Mouse (Mus musculus) spleen, adult 2 months (tissue): ENCODE results near the gene Polrmt. TPM values are rescaled to one million over a fixed set of nuclear protein-coding genes. Genes with fewer than 3 reads are reported as not detected.

Source experiments
- DNase-seq, 2 experiments: peaks; one replicate each; pipeline versions ENCODE4 v3.0.0 to v3.0.0-alpha.2; 2012 to 2021; ENCODE audit warnings: low spot score in 2 of 2, low read depth in 1 of 2
- H3K27ac ChIP-seq: fragments of 200-500 bp; 2 replicates; pipeline ENCODE4 v1.5.1; 2012; ENCODE audit warnings: low read length, inconsistent platforms; ENCODE audit not compliant: insufficient read depth
- H3K27me3 ChIP-seq: fragments of 200-500 bp; 2 replicates; pipeline ENCODE4 v1.6.1; 2012; ENCODE audit warnings: mild to moderate bottlenecking, moderate library complexity, low read length, inconsistent platforms; ENCODE audit not compliant: control insufficient read depth, insufficient read depth
- H3K36me3 ChIP-seq: fragments of 200-500 bp; 2 replicates; pipeline ENCODE4 v1.6.1; 2012; ENCODE audit warnings: mild to moderate bottlenecking, low read length, inconsistent platforms; ENCODE audit not compliant: control insufficient read depth, insufficient read depth
- H3K4me1 ChIP-seq: fragments of 200-500 bp; 2 replicates; pipeline ENCODE4 v1.6.1; 2011; ENCODE audit warnings: inconsistent platforms; ENCODE audit not compliant: control insufficient read depth, insufficient read depth, insufficient read length
- H3K4me3 ChIP-seq: fragments of 200-500 bp; 2 replicates; pipeline ENCODE4 v1.5.1; 2011; ENCODE audit warnings: mild to moderate bottlenecking, inconsistent platforms; ENCODE audit not compliant: insufficient read depth, insufficient read length; ENCODE audit errors: extremely low read depth
- CTCF ChIP-seq: fragments of 200-500 bp; IDR thresholded peaks from 2 replicates; pipeline ENCODE4 v1.5.1; 2011; ENCODE audit warnings: mild to moderate bottlenecking, inconsistent platforms; ENCODE audit not compliant: insufficient read depth, insufficient read length, insufficient replicate concordance; ENCODE audit errors: extremely low read depth
- POLR2A ChIP-seq: fragments of 200-500 bp; IDR thresholded peaks from 2 replicates; pipeline ENCODE4 v1.6.1; 2011; ENCODE audit warnings: low read depth, low read length, inconsistent platforms
- WGBS: fragments of 180-500 bp; shearing (Covaris S2); methylation state at CpG from one replicate; pipeline ENCODE4 v1.1.7; 2018; 5-methylcytosine and 5-hydroxymethylcytosine counted together
- polyA plus RNA-seq: library from polyadenylated mRNA; depleted of rRNA; stranded (reverse); fragments of >200 nt; gene quantifications from 2 replicates; pipeline ENCODE4 v1.2.3, GENCODE M21; 2012

Polrmt gene
- polyA plus RNA-seq, 1 experiment = 62.5 TPM

DNA sequence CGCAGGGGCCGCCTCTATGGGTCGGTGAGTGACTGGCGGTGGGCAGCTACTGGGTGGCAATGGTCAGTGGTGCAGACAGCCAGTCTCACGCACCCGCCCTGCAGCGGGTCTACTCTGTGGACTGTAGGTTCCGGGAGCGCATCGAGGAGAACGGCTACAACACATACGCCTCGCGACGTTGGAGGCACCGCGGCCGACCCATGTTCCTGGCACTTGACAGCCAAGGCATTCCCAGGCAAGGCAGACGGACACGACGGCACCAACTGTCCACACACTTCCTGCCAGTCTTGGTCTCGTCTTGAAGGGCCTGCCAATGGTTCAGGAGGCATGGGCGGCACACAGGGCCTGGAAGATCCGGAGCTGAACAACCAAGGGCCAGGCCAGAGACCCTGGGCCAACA lies 10.3 kb upstream of the Polrmt start:
- H3K4me3 ChIP-seq = no peak overlapping the region
- 0 out of 2 replicates have a peak, but pooled peaks cover 1% of the 10 kb centered on the region for H3K27me3 ChIP-seq
- H3K4me1 ChIP-seq = peaks cover 6% of the 10 kb centered on the region
- no peak for DNase-seq
- no peak overlapping the region for H3K27ac ChIP-seq
- H3K36me3 ChIP-seq = peaks cover 25% of the 10 kb centered on the region
- TF ChIP-seq POLR2A (no peak), CTCF (no peak)
- 94% methylated on average over 24 of the region's 24 CpGs for WGBS

DNA sequence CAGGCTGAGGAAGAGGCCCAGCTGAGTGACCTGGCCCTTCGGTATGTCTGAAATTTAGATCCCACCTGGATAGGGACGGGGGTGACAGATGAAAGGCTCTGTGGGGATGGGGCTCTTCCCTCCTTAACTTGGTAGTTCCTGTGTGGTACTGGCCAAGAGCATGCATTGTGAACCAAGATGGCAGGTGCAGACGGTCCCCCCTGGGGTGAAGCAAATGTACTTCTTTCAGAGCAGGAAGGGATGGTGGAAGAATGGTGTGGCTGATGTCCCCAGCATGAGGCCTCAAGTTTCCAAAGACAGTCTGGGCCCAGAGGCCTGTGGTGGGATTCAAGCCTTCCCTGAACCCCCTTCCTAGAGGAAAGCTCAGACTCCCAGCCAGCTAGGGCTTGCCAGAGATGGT lies 9.5 kb upstream of the Polrmt start:
- peaks cover 6% of the 10 kb centered on the region for H3K4me1 ChIP-seq
- 0 out of 2 replicates have a peak, but pooled peaks cover 1% of the 10 kb centered on the region for H3K27me3 ChIP-seq
- H3K36me3 ChIP-seq = peaks cover 18% of the 10 kb centered on the region
- TF ChIP-seq CTCF = no peak
- no peak for TF ChIP-seq POLR2A
- WGBS = 90% methylated on average over 3 of the region's 3 CpGs
- no peak overlapping the region for H3K27ac ChIP-seq
- DNase-seq = no peak
- H3K4me3 ChIP-seq = no peak overlapping the region

DNA sequence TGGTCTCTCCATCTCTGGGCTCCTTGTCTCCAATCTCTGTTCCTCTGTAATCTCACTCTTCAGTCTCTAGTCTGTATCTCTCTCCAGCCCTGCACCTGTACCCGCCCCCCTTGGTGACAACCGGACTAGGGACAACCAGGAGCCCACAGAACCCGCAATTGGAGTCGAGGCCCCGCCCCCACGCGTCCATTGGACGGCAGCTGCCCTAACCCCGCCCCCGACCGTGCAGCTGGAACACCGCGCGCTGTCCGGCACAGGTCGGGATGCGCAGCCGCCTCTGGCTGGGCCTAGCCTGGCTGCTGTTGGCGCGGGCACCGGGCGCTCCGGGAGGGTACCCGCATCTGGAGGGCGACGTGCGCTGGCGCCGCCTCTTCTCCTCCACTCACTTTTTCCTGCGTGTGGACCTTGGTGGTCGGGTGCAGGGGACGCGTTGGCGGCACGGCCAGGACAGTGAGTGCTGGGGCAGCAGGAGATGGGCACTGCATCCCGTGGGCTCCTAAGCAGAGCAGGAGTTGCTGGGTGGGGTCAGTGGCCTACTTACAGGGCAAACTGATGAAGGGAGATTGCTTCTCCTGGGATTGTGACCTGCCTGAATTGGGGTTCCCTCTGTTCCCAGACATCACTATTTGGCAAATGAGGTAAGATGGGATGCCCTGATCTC lies 8.6 kb upstream of the Polrmt start, which contains the start of gene Fgf22:
Fgf22 (plus strand) TSS at position 221 of the 661 bp plus-strand sequence.
- WGBS = 11% methylated on average over 36 of the region's 36 CpGs
- no peak within 1 kb of the TSS for H3K27ac ChIP-seq
- TF ChIP-seq POLR2A = no peak
- no peak for TF ChIP-seq CTCF
- H3K36me3 ChIP-seq = peaks cover 14% of the 10 kb centered on the region
- H3K27me3 ChIP-seq = 0 out of 2 replicates have a peak, but pooled peaks cover 1% of the 10 kb centered on the region
- H3K4me3 ChIP-seq = no peak within 1 kb of the TSS; the same call in 1 of the 2 replicates
- peaks cover 6% of the 10 kb centered on the region for H3K4me1 ChIP-seq
- peak in 1 of 2 experiments; percentile 30 for DNase-seq

DNA sequence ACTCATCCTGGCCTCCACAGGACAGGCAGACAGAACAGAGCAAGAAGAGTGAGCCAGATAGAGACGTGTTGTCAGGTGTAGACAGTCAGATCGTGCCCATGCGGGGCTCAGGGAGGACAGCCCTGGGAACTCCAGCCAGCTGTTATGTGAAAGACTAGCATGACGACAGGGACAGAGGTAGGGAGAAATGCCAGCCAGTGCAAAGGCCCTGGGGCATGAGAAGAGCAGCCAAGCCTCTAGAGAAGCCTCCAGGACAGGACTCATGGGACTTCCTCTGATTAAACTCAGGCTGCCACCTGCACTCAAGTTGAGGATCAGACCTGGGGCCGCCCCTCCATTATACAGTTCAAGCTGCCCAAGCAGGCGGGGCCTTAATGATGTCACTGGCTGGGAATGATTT lies 2.1 kb upstream of the Polrmt start:
- Histone ChIP-seq H3K4me3 (no peak overlapping the region), H3K4me1 (peaks cover 3% of the 10 kb centered on the region), H3K27ac (no peak overlapping the region), H3K36me3 (peaks cover 2% of the 10 kb centered on the region; the same call in 1 of the 2 replicates), H3K27me3 (no peaks in the 10 kb centered on the region)
- no peak for TF ChIP-seq CTCF
- no peak for TF ChIP-seq POLR2A
- 89% methylated on average over 6 of the region's 6 CpGs for WGBS
- DNase-seq = no peak

DNA sequence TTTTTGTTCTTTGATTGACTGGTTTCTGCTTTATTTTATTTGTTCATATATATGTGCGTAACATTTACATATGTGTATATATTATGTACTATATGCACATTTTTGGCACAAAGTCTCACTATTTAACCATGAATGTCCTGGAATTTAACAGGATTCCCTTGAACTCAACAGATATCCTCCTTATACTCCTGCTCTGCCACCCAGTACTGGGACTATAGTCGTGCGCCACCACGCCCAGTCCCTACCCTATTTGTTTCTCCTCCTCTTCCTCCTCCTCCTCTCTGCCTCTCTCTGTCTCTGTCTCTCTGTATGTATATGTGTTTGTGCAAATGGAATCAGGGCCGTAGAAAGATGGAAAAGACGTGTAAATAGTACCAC lies 382 bp upstream of the Polrmt start:
- 26% methylated on average over 6 of the region's 6 CpGs for WGBS
- Histone ChIP-seq H3K4me1 (peaks cover 3% of the 10 kb centered on the region), H3K27ac (no peak overlapping the region), H3K27me3 (no peaks in the 10 kb centered on the region), H3K4me3 (no peak overlapping the region; the same call in 1 of the 2 replicates), H3K36me3 (peaks cover 8% of the 10 kb centered on the region)
- TF ChIP-seq POLR2A = no peak
- no peak for TF ChIP-seq CTCF
- no peak for DNase-seq

DNA sequence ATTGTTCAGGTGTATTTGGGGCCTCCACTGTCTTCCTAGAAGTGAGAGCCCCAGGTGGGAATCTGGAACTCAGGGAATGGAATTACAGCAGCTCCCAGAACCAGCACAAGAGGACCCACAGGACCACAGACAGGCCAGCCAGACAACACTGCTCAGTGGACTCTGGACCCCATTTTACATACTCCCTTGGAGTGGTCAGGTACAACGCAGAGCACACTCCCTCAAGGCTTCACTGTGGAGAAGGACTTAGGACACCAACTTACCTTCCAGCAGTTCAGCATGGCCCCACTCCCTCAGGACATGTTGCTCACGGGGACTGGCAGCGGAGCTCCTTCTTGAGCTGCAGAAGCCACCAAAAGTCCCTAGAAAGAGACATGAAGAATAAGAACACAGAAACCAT lies 970 bp downstream of the Polrmt start:
- Histone ChIP-seq H3K36me3 (peaks cover 19% of the 10 kb centered on the region), H3K27ac (no peak overlapping the region), H3K4me3 (no peak overlapping the region), H3K27me3 (no peaks in the 10 kb centered on the region), H3K4me1 (peaks cover 3% of the 10 kb centered on the region)
- TF ChIP-seq CTCF (no peak), POLR2A (no peak)
- WGBS = 94% methylated on average over 3 of the region's 3 CpGs
- no peak for DNase-seq
